Mouse (Mus musculus) C2C12 (cell line): ENCODE measurements around the gene Armt1.

Experiments
- CTCF ChIP-seq: IDR thresholded peaks from one replicate; pipeline ENCODE4 v1.5.1; 2011; ENCODE audit not compliant: control insufficient read depth, insufficient read depth, insufficient read length
- MYOD1 ChIP-seq: IDR thresholded peaks from one replicate; pipeline ENCODE4 v1.6.1; 2011; ENCODE audit warnings: low read depth; ENCODE audit not compliant: control insufficient read depth, insufficient read length
- MYOG ChIP-seq: IDR thresholded peaks from one replicate; pipeline ENCODE4 v1.6.1; 2011; ENCODE audit not compliant: control insufficient read depth, insufficient read length; ENCODE audit errors: extremely low read depth
- USF1 ChIP-seq: IDR thresholded peaks from one replicate; pipeline ENCODE4 v1.6.1; 2011; ENCODE audit warnings: low read depth, mild to moderate bottlenecking, control low read depth, moderate library complexity

DNA sequence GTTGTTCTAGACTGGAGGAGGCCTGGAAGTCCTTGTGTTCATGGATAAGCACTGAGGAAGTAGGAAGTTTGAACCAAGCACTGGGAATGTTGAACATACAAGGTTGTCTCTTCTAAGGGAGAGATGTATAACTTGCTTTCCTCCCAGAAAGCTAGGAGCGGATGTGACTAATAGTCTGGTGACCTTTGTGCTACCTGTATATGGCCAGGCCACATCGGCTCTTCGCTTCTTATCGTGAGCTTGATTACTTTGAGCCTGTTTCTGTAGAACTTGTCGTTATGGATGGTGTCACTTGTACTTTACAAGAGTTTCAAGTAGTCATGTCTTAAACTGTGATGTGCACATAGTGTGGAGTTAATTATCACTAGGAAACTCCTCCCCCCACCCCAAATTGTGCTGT lies 44.3 kb downstream of the Armt1 start:
- TF ChIP-seq CTCF (no peak), USF1 (no peak), MYOG (no peak), MYOD1 (no peak)
